ENCODE assay signal across 8 mouse cellular contexts in the genomic region with DNA sequence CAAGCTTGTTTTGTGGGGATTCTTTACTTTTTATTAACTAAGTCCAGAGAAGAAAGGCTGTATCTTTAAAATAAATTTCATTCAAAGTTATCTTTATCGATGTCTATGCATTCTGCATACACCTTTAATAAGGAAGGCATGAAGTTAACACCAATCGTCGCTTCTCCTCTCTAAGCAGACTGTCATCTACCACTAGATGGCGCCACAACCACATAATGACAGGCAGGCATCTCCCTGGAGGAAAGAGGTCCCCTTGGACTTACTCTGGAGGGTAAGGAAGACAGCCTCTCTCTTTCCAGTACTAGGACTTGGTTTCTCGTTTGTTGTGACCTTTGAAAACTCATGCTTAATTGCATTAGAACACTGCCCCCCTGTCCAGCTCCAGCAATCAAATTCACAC. TPM values are rescaled to one million over a fixed set of nuclear protein-coding genes. Genes with fewer than 3 reads are reported as not detected.
DNase-seq lines count a peak whose midpoint lies in the region; ATAC-seq lines count a peak whose summit lies in the region.

No protein-coding gene starts in this region.

- no peak overlapping the region for H3K4me2 ChIP-seq in neural tube, embryonic 15.5 days
- H3K4me2 ChIP-seq in forebrain, embryonic 12.5 days = no peak overlapping the region
- H3K4me2 ChIP-seq in intestine, embryonic 16.5 days (ENCODE audit: low read depth, low read length) = no peak overlapping the region

- no peaks in the 10 kb centered on the region for H3K36me3 ChIP-seq in neural tube, embryonic 15.5 days
- H3K36me3 ChIP-seq in forebrain, embryonic 12.5 days (replicated peaks) = no peaks in the 10 kb centered on the region
- H3K36me3 ChIP-seq in intestine, embryonic 16.5 days (ENCODE audit: control insufficient read depth, insufficient read depth, low read length) = no peaks in the 10 kb centered on the region

- H3K4me3 ChIP-seq in neural tube, embryonic 15.5 days (replicated peaks) = no peak overlapping the region
- H3K4me3 ChIP-seq in forebrain, embryonic 12.5 days (replicated peaks) = no peak overlapping the region
- H3K4me3 ChIP-seq in intestine, embryonic 16.5 days (ENCODE audit: low read length) = no peak overlapping the region

- no peak overlapping the region for H3K27ac ChIP-seq in neural tube, embryonic 15.5 days (replicated peaks)
- no peak overlapping the region for H3K27ac ChIP-seq in forebrain, embryonic 12.5 days
- no peak overlapping the region for H3K27ac ChIP-seq in intestine, embryonic 16.5 days (ENCODE audit: low read length)

- peaks cover 18% of the 10 kb centered on the region for H3K27me3 ChIP-seq in neural tube, embryonic 15.5 days (replicated peaks)
- H3K27me3 ChIP-seq in forebrain, embryonic 12.5 days = peaks cover 29% of the 10 kb centered on the region
- H3K27me3 ChIP-seq in intestine, embryonic 16.5 days (replicated peaks; ENCODE audit: control insufficient read depth, insufficient read depth, low read length) = 0 out of 2 replicates have a peak, but pooled peaks cover 3% of the 10 kb centered on the region

- DNase-seq in neural tube, embryonic 10.5 days (ENCODE audit: extremely low spot score, low spot score) = peak; percentile 70
- peak; percentile 42 for DNase-seq in c-Kit-negative CD71-positive TER-119-positive erythroid progenitor cells, embryonic 14.5 days (ENCODE audit: low read depth, low spot score)
- DNase-seq in left cerebral cortex, postnatal 25 days (ENCODE audit: low spot score in 2 of 2) = peak; percentile 70 to 86
- DNase-seq in ovary, adult 18-20 months (ENCODE audit: low spot score) = peak; percentile 31
- peak; percentile 23 to 29 for DNase-seq in thymus, postnatal 36 days

- H3K9me3 ChIP-seq in neural tube, embryonic 15.5 days (replicated peaks) = no peaks in the 10 kb centered on the region
- H3K9me3 ChIP-seq in forebrain, embryonic 12.5 days = no peaks in the 10 kb centered on the region
- H3K9me3 ChIP-seq in intestine, embryonic 16.5 days (ENCODE audit: control insufficient read depth, low read length) = no peaks in the 10 kb centered on the region

- 13% methylated on average over 5 of the region's 5 CpGs for WGBS in neural tube, embryonic 15.5 days
- WGBS in forebrain, embryonic 12.5 days = 10% methylated on average over 5 of the region's 5 CpGs
- 17% methylated on average over 5 of the region's 5 CpGs for WGBS in intestine, embryonic 16.5 days

- H3K4me1 ChIP-seq in neural tube, embryonic 15.5 days = no peaks in the 10 kb centered on the region
- no peaks in the 10 kb centered on the region for H3K4me1 ChIP-seq in forebrain, embryonic 12.5 days
- no peaks in the 10 kb centered on the region for H3K4me1 ChIP-seq in intestine, embryonic 16.5 days (ENCODE audit: control insufficient read depth, insufficient read depth, low read length)

- ATAC-seq in neural tube, embryonic 15.5 days (ENCODE audit: low FRiP score) = no peak
- ATAC-seq in forebrain, embryonic 12.5 days (ENCODE audit: low FRiP score) = peak; percentile 63; the same call in 1 of the 2 replicates
- peak; percentile 58; the same call in 1 of the 2 replicates for ATAC-seq in intestine, embryonic 16.5 days

- intact Hi-C loops in left cerebral cortex, postnatal 25 days (cut with DNase I) = loop anchor here (1.0 kb wide), 2 partner anchors 62 to 84 kb away; no protein-coding TSS in a partner anchor

- no peak overlapping the region for H3K9ac ChIP-seq in neural tube, embryonic 15.5 days (replicated peaks)
- no peak overlapping the region for H3K9ac ChIP-seq in forebrain, embryonic 12.5 days
- no peak overlapping the region for H3K9ac ChIP-seq in intestine, embryonic 16.5 days (ENCODE audit: low read depth, low read length)

RNA-seq across cellular contexts. Expression of a gene that starts 6.7 kb away (rescaled TPM):
- polyA plus RNA-seq in neural tube, embryonic 15.5 days (2015; fragmentation: Nextera tagmentation; extraction: Ambion mirVana) = not detected in 2 replicates
- 0.14 TPM in 1 of 2 replicates, not detected in the other for polyA plus RNA-seq in forebrain, embryonic 12.5 days (2016; fragmentation: Nextera tagmentation; extraction: Ambion mirVana)
- not detected in 2 replicates for polyA plus RNA-seq in intestine, embryonic 16.5 days (2015; fragmentation: Nextera tagmentation; extraction: Ambion mirVana)
- not detected for total RNA-seq in left cerebral cortex, postnatal 25 days (2021)

Comparison
In these comparisons a context has a peak if more than half of its experiments do, and no peak if none do; other contexts are left out.
1. DNase-seq: peak in every context shown above with its lines; median percentile 78 in left cerebral cortex, postnatal 25 days; 70 in neural tube, embryonic 10.5 days; 42 in c-Kit-negative CD71-positive TER-119-positive erythroid progenitor cells, embryonic 14.5 days; 31 in ovary, adult 18-20 months; 26 in thymus, postnatal 36 days.